12 mouse cellular contexts compared by ENCODE assay signal in the genomic region with DNA sequence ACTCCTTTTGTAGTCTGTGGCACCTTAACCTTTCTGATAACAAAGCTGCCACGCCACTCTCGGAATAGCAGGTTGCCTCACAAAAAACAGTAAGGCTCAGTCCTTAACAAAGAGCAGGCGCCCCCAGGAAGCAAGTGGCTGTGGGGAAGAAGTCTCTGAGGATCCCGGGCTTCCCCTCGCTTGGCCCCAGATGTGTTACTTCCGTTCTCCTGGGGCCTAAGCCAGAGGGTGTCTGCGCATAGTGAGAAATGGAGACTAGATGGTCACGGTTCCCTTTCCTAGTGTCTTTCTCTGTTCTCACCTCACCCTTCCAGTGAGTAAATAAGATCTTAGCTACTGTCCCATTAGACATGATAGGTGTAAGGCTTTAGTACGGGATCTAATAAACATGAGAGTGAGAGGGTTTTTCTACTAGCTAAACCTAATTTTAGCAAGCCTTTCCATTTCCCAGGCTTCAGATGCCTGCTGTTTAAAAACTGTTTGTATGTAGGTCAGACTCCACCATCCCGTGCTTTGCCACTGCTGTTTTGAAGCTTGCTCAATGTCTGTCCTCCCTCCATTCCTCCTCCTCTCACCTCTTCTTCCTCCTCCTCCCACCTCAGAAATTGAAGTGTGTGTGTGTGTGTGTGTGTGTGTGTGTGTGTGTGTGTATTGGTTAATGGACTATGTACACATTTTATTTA. TPM values are rescaled to one million over a fixed set of nuclear protein-coding genes. Genes with fewer than 3 reads are reported as not detected.
A peak's percentile ranks its signal among the peaks of the same experiment; 100 is the strongest.
DNase-seq lines count a peak whose midpoint lies in the region; ATAC-seq and TF ChIP-seq lines count a peak whose summit lies in the region.
"Had no signal": no experiment of that assay in that cellular context is flagged by ENCODE, and none has a peak within 500 bp of the region (broad histone marks: within the 10 kb centered on the region; RNA-seq: fewer than 3 reads in every experiment).

No protein-coding gene starts in this region.

- intact Hi-C loops in heart, postnatal 14 days (cut with DNase I), result no loop called here

- no peaks in the 10 kb centered on the region; the same call in 1 of the 2 replicates for H3K4me1 ChIP-seq in heart, embryonic 16.5 days (ENCODE audit: control insufficient read depth, insufficient read depth, low read length)
- H3K4me1 ChIP-seq in midbrain, postnatal 0 days (ENCODE audit: insufficient read depth, low read length), result no peaks in the 10 kb centered on the region
- H3K4me1 ChIP-seq in midbrain, embryonic 14.5 days (ENCODE audit: control insufficient read depth, insufficient read depth, low read length), result no peaks in the 10 kb centered on the region
- H3K4me1 ChIP-seq in olfactory bulb, adult 2 months (ENCODE audit: control insufficient read depth, insufficient read depth, low read length), result peaks cover 11% of the 10 kb centered on the region

- H3K4me3 ChIP-seq in heart, embryonic 16.5 days (ENCODE audit: low read length), result no peak overlapping the region
- H3K4me3 ChIP-seq in midbrain, postnatal 0 days (ENCODE audit: low read depth, low read length), result no peak overlapping the region
- no peak overlapping the region for H3K4me3 ChIP-seq in midbrain, embryonic 14.5 days (replicated peaks; ENCODE audit: low read depth, low read length)
- no peak overlapping the region for H3K4me3 ChIP-seq in olfactory bulb, adult 2 months (ENCODE audit: insufficient read depth, low read depth, low read length)
- H3K4me3 ChIP-seq: limb, embryonic 13.5 days had no signal

- no peak overlapping the region for H3K4me2 ChIP-seq in heart, embryonic 16.5 days (ENCODE audit: low read depth, low read length)
- H3K4me2 ChIP-seq in midbrain, postnatal 0 days (ENCODE audit: low read depth, low read length, poor library complexity, severe bottlenecking), result no peak overlapping the region
- no peak overlapping the region for H3K4me2 ChIP-seq in midbrain, embryonic 14.5 days (ENCODE audit: low read length)
- H3K4me2 ChIP-seq: limb, embryonic 13.5 days had no signal

- no peaks in the 10 kb centered on the region for H3K27me3 ChIP-seq in heart, embryonic 16.5 days (ENCODE audit: control insufficient read depth, insufficient read depth, low read length)
- no peaks in the 10 kb centered on the region for H3K27me3 ChIP-seq in midbrain, postnatal 0 days (ENCODE audit: insufficient read depth, low read length)
- H3K27me3 ChIP-seq in midbrain, embryonic 14.5 days (ENCODE audit: control insufficient read depth, insufficient read depth, low read length), result no peaks in the 10 kb centered on the region
- H3K27me3 ChIP-seq: limb, embryonic 13.5 days; Patski had no signal

- peaks cover 29% of the 10 kb centered on the region for H3K36me3 ChIP-seq in heart, embryonic 16.5 days (ENCODE audit: control insufficient read depth, insufficient read depth)
- peaks cover 31% of the 10 kb centered on the region for H3K36me3 ChIP-seq in midbrain, postnatal 0 days (ENCODE audit: insufficient read depth, low read length)
- peaks cover 69% of the 10 kb centered on the region for H3K36me3 ChIP-seq in midbrain, embryonic 14.5 days (ENCODE audit: control insufficient read depth, insufficient read depth, low read length)

- ATAC-seq in heart, embryonic 16.5 days (replicated peaks; ENCODE audit: extremely low read depth, insufficient read depth, low FRiP score), result no peak
- ATAC-seq in midbrain, postnatal 0 days (ENCODE audit: low FRiP score), result no peak
- no peak for ATAC-seq in midbrain, embryonic 14.5 days (ENCODE audit: low FRiP score, low TSS enrichment)
- ATAC-seq: Patski had no signal

- no peak overlapping the region for H3K9ac ChIP-seq in heart, embryonic 16.5 days (ENCODE audit: low read length)
- no peak overlapping the region for H3K9ac ChIP-seq in midbrain, postnatal 0 days (replicated peaks; ENCODE audit: low read length, poor library complexity, severe bottlenecking)
- H3K9ac ChIP-seq in midbrain, embryonic 14.5 days (replicated peaks; ENCODE audit: low read length), result no peak overlapping the region
- H3K9ac ChIP-seq: limb, embryonic 13.5 days had no signal

- no peak for DNase-seq in heart, postnatal 14 days
- DNase-seq in midbrain, postnatal 0 days (ENCODE audit: low spot score), result peak; percentile 12
- DNase-seq in midbrain, embryonic 14.5 days, result no peak
- DNase-seq in cerebellum, adult 9-11 months, result peak; percentile 59
- no peak for DNase-seq in urinary bladder, postnatal 4 days (ENCODE audit: low spot score in 2 of 2)
- DNase-seq: adrenal gland, adult 8-10 months; lung, postnatal 10 days; thymus, adult 2 months had no signal

- WGBS in heart, embryonic 16.5 days, result 71% methylated on average over 10 of the region's 10 CpGs
- 76% methylated on average over 10 of the region's 10 CpGs for WGBS in midbrain, postnatal 0 days
- WGBS in midbrain, embryonic 14.5 days, result 86% methylated on average over 10 of the region's 10 CpGs
- 38% methylated on average over 10 of the region's 10 CpGs for WGBS in olfactory bulb, adult 2 months

- no peaks in the 10 kb centered on the region for H3K9me3 ChIP-seq in heart, embryonic 16.5 days (replicated peaks; ENCODE audit: control insufficient read depth, low read length)
- no peaks in the 10 kb centered on the region for H3K9me3 ChIP-seq in midbrain, postnatal 0 days (ENCODE audit: low read length)
- no peaks in the 10 kb centered on the region for H3K9me3 ChIP-seq in midbrain, embryonic 14.5 days (ENCODE audit: control insufficient read depth, low read length)
- H3K9me3 ChIP-seq: limb, embryonic 13.5 days had no signal

- no peak for TF ChIP-seq POLR2A in olfactory bulb, adult 2 months (IDR thresholded peaks at IDR 0.05; ENCODE audit: insufficient read depth, low read depth, low read length)

- no peak for TF ChIP-seq CTCF in midbrain, postnatal 0 days (IDR thresholded peaks at IDR 0.05)
- TF ChIP-seq CTCF in olfactory bulb, adult 2 months (IDR thresholded peaks at IDR 0.05; ENCODE audit: insufficient read depth, low read depth, low read length), result no peak

- H3K27ac ChIP-seq in heart, embryonic 16.5 days (ENCODE audit: low read length), result 0 out of 2 replicates have a peak overlapping the region, but pooled peaks have one; percentile 23
- H3K27ac ChIP-seq in midbrain, postnatal 0 days (ENCODE audit: low read depth, low read length), result no peak overlapping the region
- H3K27ac ChIP-seq in midbrain, embryonic 14.5 days (replicated peaks; ENCODE audit: low read depth, low read length), result no peak overlapping the region
- H3K27ac ChIP-seq in olfactory bulb, adult 2 months (ENCODE audit: insufficient read depth, low read depth, low read length), result peak overlapping the region; percentile 92
- H3K27ac ChIP-seq: limb, embryonic 13.5 days had no signal

RNA-seq across cellular contexts. Expression of a gene that starts 13.9 kb away (rescaled TPM):
- 1.2 and 1.4 TPM in 2 replicates for polyA plus RNA-seq in heart, embryonic 16.5 days (2015; fragmentation: Nextera tagmentation; extraction: Ambion mirVana)
- total RNA-seq in heart, postnatal 14 days (2021), result under 1 TPM; 0.32 to 0.41 TPM
- 456 and 504 TPM in 2 replicates for total RNA-seq in midbrain, postnatal 0 days (2014; rRNA removed)
- 325 and 340 TPM in 2 replicates for polyA plus RNA-seq in midbrain, postnatal 0 days (2015; fragmentation: Nextera tagmentation; extraction: Ambion mirVana)
- 105 and 178 TPM in 2 replicates for polyA plus RNA-seq in midbrain, embryonic 14.5 days (2014; fragmentation: Nextera tagmentation; extraction: Ambion mirVana)
- polyA plus RNA-seq in olfactory bulb, adult 2 months (2012; ENCODE audit: insufficient read depth, insufficient read length, low replicate concordance, missing spikeins), result 129 TPM in 1 of 2 replicates, not detected in the other

Comparison
In these comparisons a context has a peak if more than half of its experiments do, and no peak if none do; other contexts are left out.
1. DNase-seq: peak in midbrain, postnatal 0 days (single experiment) and cerebellum, adult 9-11 months (single experiment); none in heart, postnatal 14 days (0 of 2), midbrain, embryonic 14.5 days (single experiment) and urinary bladder, postnatal 4 days (0 of 2).
2. H3K27ac ChIP-seq: peak in heart, embryonic 16.5 days (single experiment) and olfactory bulb, adult 2 months (single experiment); none in midbrain, postnatal 0 days (single experiment) and midbrain, embryonic 14.5 days (single experiment).
3. RNA of a gene that starts 13.9 kb away (polyA plus RNA-seq): 325 to 340 TPM in midbrain, postnatal 0 days, 129 TPM in olfactory bulb, adult 2 months and 105 to 178 TPM in midbrain, embryonic 14.5 days; 1.2 to 1.4 TPM in heart, embryonic 16.5 days; every median in the first group is over 10 times any median in the second.